Mouse (Mus musculus): ENCODE results near the gene Snap23.

The Snap23 gene

GRCm38 (mm10) chr2:120578286-120578685 is 10.8 kb downstream of the Snap23 start:
- no peak for DNase-seq (ENCODE audit: low read depth, low spot score)

GRCm38 (mm10) chr2:120589759-120590158 is 22.3 kb downstream of the Snap23 start:
- no peak for DNase-seq (ENCODE audit: low read depth, low spot score)

GRCm38 (mm10) chr2:120592227-120592626 is 24.8 kb downstream of the Snap23 start:
- no peak for DNase-seq (ENCODE audit: low read depth, low spot score)

GRCm38 (mm10) chr2:120597734-120598133 is 30.3 kb downstream of the Snap23 start:
- DNase-seq (ENCODE audit: low read depth, low spot score), result no peak

- no peak for DNase-seq (ENCODE audit: low read depth, low spot score)
Measured at GRCm38 (mm10) chr2:120599506-120599905, 32.0 kb downstream of the Snap23 start.

GRCm38 (mm10) chr2:120606021-120606690 is 38.7 kb downstream of the Snap23 start:
- DNase-seq (ENCODE audit: low read depth, low spot score), result no peak

DNA sequence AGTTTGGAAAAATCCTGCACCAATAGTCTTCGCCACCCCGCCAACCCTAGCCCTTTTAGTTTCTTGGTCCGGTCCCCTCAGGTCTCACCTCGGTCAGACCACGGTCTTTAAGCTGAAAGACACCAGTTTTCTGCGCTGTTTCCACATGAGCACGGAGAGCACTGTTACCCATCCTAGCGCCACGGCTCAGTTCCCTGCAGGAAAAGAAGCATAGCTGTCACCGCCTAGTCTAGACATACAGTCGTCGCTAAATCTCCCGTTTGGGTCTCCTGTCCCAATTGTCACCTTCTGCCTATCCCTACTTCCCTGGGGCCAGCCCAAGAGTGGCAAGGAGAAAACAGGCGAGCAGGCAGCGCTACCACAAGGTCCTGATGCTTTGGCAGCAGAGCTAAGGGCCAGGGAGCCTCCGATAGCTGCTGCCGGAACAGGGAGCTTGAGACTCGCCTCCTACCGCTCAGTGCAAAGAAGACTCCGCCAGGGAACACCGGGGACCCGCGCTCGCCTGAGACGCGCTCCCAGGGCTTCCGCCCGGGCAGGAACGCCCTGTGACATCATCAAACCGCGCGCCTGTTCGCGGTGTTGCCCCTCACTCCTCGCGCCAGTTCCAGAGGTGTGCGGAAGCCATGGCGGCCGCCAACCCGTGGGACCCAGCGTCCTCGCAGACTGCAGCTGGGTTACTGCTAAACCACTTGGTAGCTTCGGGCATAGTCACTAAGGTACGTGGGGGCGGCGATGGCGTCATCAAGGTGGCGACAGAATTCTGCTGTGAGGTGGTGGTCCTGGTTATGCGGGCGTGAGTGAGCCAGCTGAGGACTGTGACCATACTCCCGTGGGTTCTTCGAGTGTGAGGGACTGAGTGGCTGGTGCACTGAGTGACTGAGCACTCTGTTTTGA is 41.6 kb downstream of the Snap23 start, which contains the start of the genes Haus2 and Lrrc57:
Gene Haus2 (plus strand): TSS at position 554 of the 894 bp plus-strand sequence.
Gene Lrrc57 (minus strand): TSS at position 691 of the 894 bp plus-strand sequence.
- DNase-seq (ENCODE audit: low read depth, low spot score), result peak; percentile 73

DNA sequence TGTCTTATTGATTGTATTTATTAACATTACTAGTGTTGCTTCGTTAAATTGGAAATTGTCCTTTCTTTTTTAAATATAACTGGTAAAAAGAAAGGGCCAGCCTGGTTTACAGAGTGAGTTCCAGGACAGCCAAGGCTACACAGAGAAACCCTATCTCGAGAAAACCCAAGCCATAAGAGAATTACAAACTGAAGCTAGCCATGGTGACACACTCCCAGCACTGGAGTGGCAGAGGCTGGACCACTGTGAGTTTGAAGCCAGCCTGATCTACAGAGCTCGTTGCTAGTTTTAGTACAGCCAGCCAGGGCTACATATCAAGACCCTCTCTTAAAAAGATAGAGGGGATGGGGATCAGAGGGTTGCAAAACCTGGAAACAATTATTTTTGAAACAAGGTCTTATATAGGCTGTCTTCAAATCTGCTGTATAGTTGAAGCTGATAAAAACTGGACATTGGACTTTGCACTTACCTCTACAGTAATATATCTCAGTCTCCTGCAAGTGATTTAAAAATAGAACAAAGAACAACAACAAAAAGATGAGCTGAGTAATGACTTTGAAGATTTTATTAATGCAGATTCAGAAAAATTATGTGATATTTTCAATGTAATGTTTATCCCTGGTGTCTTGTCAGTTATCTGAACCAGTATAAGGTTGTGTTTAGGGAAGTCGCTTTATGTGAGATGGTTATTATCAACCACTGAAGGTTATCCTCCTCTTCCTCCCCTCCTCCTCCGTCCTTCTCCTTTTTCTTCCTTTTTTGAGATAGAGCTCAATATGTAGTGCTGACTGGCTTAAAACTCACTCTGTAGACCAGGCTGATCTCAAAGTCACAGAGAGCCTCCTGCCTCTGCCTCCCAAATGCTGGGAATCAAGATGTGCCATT is 49.0 kb downstream of the Snap23 start:
- no peak for DNase-seq (ENCODE audit: low read depth, low spot score)

DNA sequence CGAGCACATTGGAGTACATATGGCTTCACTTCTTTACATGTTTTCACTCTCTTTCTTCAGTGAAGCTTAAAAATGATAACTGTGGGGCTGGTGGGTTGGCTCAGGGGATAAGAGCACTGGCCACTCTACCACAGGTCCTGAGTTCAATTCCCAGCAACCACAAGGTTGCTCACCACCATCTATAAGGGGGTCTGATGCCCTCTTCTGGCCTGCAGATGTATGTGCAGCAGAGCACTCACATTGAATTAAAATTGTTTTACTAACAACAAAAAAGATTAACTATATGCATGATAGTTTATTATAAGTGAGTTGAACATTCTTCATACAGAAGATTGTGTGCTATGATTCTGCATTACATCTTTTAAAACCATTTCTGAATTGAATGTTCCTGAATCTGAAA is 52.1 kb downstream of the Snap23 start:
- DNase-seq (ENCODE audit: low read depth, low spot score), result no peak

DNA sequence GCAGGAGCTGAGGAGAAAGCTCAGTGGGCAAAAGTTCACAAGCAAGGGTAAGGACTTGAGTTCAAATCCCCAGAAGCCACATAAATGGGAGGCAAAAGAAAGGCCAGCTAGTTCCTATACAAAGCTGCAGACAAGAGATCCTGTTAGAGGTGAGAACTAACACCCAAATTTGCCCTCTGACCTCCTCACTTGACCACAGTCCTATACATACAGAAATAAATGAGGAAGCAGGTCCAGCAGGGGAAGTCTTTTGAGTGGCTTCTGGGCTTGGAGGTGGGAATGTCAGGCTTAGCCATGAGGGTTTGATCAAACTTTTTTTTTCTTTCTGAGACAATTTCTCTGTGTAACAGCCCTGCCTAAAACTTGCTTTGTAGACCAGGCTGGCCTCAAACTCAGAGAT is 55.4 kb downstream of the Snap23 start:
- no peak for DNase-seq (ENCODE audit: low read depth, low spot score)

GRCm38 (mm10) chr2:120628076-120628865 is 60.8 kb downstream of the Snap23 start:
- DNase-seq (ENCODE audit: low read depth, low spot score), result no peak

GRCm38 (mm10) chr2:120628886-120629735 is 61.6 kb downstream of the Snap23 start, which contains the start of gene Stard9:
Gene Stard9 (plus strand): TSS chr2:120629121.
- DNase-seq (ENCODE audit: low read depth, low spot score), result peak; percentile 92

- DNase-seq (ENCODE audit: low read depth, low spot score), result no peak
Measured at GRCm38 (mm10) chr2:120630246-120630645, 62.8 kb downstream of the Snap23 start.

- DNase-seq (ENCODE audit: low read depth, low spot score), result no peak
Measured at GRCm38 (mm10) chr2:120630655-120631054, 63.2 kb downstream of the Snap23 start.

DNA sequence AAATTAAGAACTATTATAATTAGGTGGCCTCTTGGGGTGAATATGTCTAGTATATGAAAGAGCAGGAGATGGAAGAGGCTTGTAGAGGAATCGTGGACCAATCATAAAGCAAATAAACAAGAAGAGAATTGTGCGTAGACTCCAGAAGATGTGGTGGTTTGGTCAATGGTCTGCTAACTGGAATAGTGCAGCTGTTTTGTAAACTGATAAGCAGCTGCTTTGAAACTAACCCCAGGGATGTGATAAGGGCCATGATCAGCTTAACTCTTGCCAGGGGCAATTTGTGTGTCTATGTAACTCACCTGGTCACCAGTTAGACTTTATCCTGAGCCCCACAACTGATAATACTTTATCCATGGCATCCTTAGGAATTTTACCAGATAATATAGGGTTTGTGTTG is 64.0 kb downstream of the Snap23 start:
- DNase-seq (ENCODE audit: low read depth, low spot score), result no peak

GRCm38 (mm10) chr2:120631957-120632356 is 64.5 kb downstream of the Snap23 start:
- DNase-seq (ENCODE audit: low read depth, low spot score), result no peak

DNA sequence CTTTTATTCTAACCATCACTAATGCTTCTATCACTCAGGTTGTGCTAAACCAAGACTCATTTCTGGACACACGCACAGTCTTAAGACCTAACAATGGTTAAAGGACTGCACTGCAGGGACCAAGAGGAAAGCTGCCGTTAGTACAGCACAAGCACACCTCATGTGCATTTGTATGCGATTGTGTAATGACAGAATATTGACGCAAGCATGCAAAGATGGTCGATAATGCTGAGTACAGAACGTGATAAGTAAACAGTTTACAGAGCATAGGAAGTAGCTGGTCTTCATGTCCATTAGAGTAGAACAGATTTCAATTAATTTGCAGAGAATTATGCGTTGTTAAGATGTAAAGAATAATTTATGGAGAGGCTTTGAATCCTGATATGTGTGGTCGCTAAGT is 73.4 kb downstream of the Snap23 start:
- DNase-seq (ENCODE audit: low read depth, low spot score), result no peak

- DNase-seq (ENCODE audit: low read depth, low spot score), result no peak
Measured at GRCm38 (mm10) chr2:120643836-120644235, 76.4 kb downstream of the Snap23 start.

GRCm38 (mm10) chr2:120646777-120647176 is 79.3 kb downstream of the Snap23 start:
- no peak for DNase-seq (ENCODE audit: low read depth, low spot score)
